Mouse (Mus musculus): ENCODE data around the gene Ppp2r2c. TPM values are rescaled to one million over a fixed set of nuclear protein-coding genes. Genes with fewer than 3 reads are reported as not detected.

The Ppp2r2c gene
- polyA plus RNA-seq, 1 experiment from 2014 or later = 0.40 TPM

DNA sequence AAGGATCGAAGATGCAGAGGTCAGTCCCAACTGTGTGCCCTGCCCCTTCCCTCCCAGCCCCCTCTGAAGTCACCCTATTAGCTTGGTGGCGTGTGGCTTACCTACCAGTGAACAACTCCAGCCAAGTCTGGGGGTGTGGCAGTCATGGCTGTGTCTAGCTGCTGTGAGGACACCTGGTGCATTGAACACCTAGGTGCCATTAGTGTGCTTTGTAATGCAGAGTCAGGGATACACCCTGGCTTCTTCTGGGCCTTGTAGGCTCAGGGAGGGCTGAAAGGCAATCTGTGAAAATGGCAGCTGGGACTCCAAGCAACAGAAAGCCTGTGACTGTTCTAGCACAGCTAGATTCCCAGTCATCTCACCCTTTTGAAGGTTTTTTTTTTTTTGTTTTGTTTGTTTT is 34.5 kb downstream of the Ppp2r2c start:
- no peak overlapping the region for H3K4me3 ChIP-seq (ENCODE audit: low read length)
- H3K9me3 ChIP-seq (ENCODE audit: control insufficient read depth, low read length) = no peaks in the 10 kb centered on the region
- H3K9ac ChIP-seq (ENCODE audit: low read depth, low read length) = no peak overlapping the region
- H3K4me2 ChIP-seq (ENCODE audit: low read depth, low read length) = no peak overlapping the region
- H3K27ac ChIP-seq (ENCODE audit: low read length) = no peak overlapping the region
- no peak for ATAC-seq
- no peaks in the 10 kb centered on the region for H3K27me3 ChIP-seq (replicated peaks; ENCODE audit: control insufficient read depth, insufficient read depth, low read length)
- H3K36me3 ChIP-seq (ENCODE audit: control insufficient read depth, insufficient read depth, low read length) = no peaks in the 10 kb centered on the region
- H3K4me1 ChIP-seq (ENCODE audit: control insufficient read depth, insufficient read depth, low read length) = no peaks in the 10 kb centered on the region
- WGBS = 64% methylated on average over 2 of the region's 2 CpGs

DNA sequence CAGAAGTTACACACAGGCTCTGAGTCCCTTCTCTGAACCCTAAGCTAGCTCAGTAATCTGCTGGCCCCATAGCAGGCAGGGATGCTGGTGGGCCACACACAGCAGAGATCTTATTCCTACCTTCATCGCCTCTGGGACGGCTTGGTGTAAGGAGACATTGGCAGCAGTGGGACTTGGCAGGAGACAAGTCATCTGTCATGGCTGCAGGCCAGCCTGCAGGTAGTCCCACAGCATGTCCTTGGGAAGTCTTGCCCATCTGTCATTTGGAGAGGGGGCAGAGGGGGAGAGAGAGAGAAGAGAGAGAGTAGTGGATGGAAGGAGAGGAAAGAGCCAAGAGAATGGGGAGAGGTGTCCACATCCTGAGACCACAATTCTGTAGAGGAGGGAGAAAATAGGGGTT is 35.8 kb downstream of the Ppp2r2c start:
- ATAC-seq = no peak
- Histone ChIP-seq H3K27ac (ENCODE audit: low read length) (no peak overlapping the region), H3K4me1 (ENCODE audit: control insufficient read depth, insufficient read depth, low read length) (no peaks in the 10 kb centered on the region), H3K9ac (ENCODE audit: low read depth, low read length) (no peak overlapping the region), H3K4me3 (ENCODE audit: low read length) (no peak overlapping the region), H3K4me2 (ENCODE audit: low read depth, low read length) (no peak overlapping the region), H3K36me3 (ENCODE audit: control insufficient read depth, insufficient read depth, low read length) (no peaks in the 10 kb centered on the region), H3K27me3 (replicated peaks; ENCODE audit: control insufficient read depth, insufficient read depth, low read length) (no peaks in the 10 kb centered on the region), H3K9me3 (ENCODE audit: control insufficient read depth, low read length) (no peaks in the 10 kb centered on the region)
- WGBS = 91% methylated on average over 2 of the region's 2 CpGs

DNA sequence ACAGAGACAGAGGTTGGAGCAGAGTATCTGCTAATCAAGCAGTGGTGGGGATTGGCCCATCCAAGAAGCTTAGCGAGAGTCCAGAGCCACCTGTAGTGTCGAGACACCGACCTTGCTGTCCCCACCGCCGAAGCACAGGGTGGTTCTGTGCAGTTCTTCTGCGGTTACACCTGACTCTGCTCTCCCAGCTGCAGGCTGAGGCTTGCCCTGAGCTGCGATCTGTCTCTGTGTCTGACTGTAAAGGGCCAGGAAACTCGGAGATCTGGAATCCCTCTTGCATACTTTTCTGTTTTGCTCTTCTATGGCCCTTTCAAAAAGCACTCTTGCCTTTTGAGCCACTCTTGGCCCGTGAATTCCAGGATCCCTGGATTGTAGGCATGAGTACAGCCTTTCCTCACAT is 36.4 kb downstream of the Ppp2r2c start:
- Histone ChIP-seq H3K27ac (ENCODE audit: low read length) (no peak overlapping the region), H3K4me3 (ENCODE audit: low read length) (no peak overlapping the region), H3K4me1 (ENCODE audit: control insufficient read depth, insufficient read depth, low read length) (no peaks in the 10 kb centered on the region), H3K9me3 (ENCODE audit: control insufficient read depth, low read length) (no peaks in the 10 kb centered on the region), H3K4me2 (ENCODE audit: low read depth, low read length) (no peak overlapping the region), H3K36me3 (ENCODE audit: control insufficient read depth, insufficient read depth, low read length) (no peaks in the 10 kb centered on the region), H3K9ac (ENCODE audit: low read depth, low read length) (no peak overlapping the region), H3K27me3 (replicated peaks; ENCODE audit: control insufficient read depth, insufficient read depth, low read length) (no peaks in the 10 kb centered on the region)
- ATAC-seq = no peak
- WGBS = 77% methylated on average over 9 of the region's 9 CpGs

DNA sequence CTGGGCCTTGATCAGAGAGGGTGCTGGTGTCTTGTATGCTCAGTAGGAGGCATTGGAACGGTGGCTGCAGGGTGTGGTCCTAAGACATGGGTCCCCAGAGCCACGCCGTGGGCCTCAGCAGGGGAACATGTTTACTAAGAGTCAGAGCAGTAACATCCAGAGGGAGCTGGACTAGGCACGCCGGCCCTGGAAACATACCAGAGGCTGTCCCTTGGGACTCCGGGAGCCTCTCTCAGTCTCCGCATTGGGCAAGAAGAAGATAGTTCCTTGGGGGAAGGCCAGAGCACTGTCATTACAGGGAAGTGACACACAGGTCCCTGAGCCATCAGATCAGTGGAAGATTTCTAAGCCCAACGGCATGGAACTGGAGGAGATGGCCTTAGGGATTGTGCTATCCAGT is 36.9 kb downstream of the Ppp2r2c start:
- Histone ChIP-seq H3K36me3 (ENCODE audit: control insufficient read depth, insufficient read depth, low read length) (no peaks in the 10 kb centered on the region), H3K9me3 (ENCODE audit: control insufficient read depth, low read length) (no peaks in the 10 kb centered on the region), H3K4me1 (ENCODE audit: control insufficient read depth, insufficient read depth, low read length) (no peaks in the 10 kb centered on the region), H3K27me3 (replicated peaks; ENCODE audit: control insufficient read depth, insufficient read depth, low read length) (no peaks in the 10 kb centered on the region), H3K4me3 (ENCODE audit: low read length) (no peak overlapping the region), H3K27ac (ENCODE audit: low read length) (no peak overlapping the region), H3K4me2 (ENCODE audit: low read depth, low read length) (no peak overlapping the region), H3K9ac (ENCODE audit: low read depth, low read length) (no peak overlapping the region)
- WGBS = 68% methylated on average over 8 of the region's 8 CpGs
- no peak for ATAC-seq

DNA sequence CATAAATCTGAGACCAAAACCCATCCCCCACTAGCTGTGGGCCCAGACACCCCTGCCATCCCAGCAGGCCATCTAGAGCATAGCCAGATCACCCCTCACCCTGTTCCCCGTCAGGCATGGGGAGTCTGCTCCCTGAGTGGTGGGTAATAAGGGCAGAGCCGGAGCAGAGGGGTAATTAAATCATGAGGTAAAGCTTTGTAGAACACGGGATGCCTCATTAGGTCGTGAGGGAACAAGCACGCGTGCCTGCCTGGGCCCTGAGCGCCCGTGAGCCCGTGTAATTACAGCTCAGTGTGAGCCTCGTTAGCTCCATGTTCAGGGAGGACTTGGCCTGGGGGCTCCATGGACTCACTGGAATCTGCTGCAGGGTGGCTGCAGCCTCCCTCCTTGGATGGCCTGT is 39.4 kb downstream of the Ppp2r2c start:
- Histone ChIP-seq H3K4me3 (ENCODE audit: low read length) (no peak overlapping the region), H3K4me2 (ENCODE audit: low read depth, low read length) (no peak overlapping the region), H3K4me1 (ENCODE audit: control insufficient read depth, insufficient read depth, low read length) (no peaks in the 10 kb centered on the region), H3K9ac (ENCODE audit: low read depth, low read length) (no peak overlapping the region), H3K36me3 (ENCODE audit: control insufficient read depth, insufficient read depth, low read length) (no peaks in the 10 kb centered on the region), H3K27me3 (replicated peaks; ENCODE audit: control insufficient read depth, insufficient read depth, low read length) (0 out of 2 replicates have a peak, but pooled peaks cover 3% of the 10 kb centered on the region), H3K27ac (ENCODE audit: low read length) (no peak overlapping the region), H3K9me3 (ENCODE audit: control insufficient read depth, low read length) (no peaks in the 10 kb centered on the region)
- no peak for ATAC-seq
- WGBS = 48% methylated on average over 10 of the region's 10 CpGs

DNA sequence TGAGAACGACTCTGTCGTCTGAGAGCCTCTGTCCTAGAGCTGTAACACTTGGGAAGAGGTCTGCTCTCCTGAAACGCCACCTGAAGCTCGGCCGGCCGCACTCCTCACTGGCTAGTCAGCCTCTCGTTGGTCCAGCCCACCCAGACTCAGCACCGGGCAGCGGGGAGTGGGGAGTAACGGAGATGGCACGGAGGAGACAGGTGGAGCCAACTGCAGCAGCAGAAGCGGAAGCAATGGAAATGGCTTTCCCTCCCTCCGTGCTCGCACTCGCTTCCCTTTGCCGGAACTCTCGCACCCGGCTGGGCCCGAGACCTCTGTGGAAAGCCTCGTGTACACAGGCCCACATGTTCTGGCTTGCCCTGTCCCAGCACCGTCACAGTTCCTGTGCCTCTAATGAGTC is 41.2 kb downstream of the Ppp2r2c start:
- Histone ChIP-seq H3K4me3 (ENCODE audit: low read length) (no peak overlapping the region), H3K27me3 (replicated peaks; ENCODE audit: control insufficient read depth, insufficient read depth, low read length) (0 out of 2 replicates have a peak, but pooled peaks cover 3% of the 10 kb centered on the region), H3K9ac (ENCODE audit: low read depth, low read length) (no peak overlapping the region), H3K4me2 (ENCODE audit: low read depth, low read length) (no peak overlapping the region), H3K9me3 (ENCODE audit: control insufficient read depth, low read length) (no peaks in the 10 kb centered on the region), H3K27ac (ENCODE audit: low read length) (no peak overlapping the region), H3K4me1 (ENCODE audit: control insufficient read depth, insufficient read depth, low read length) (no peaks in the 10 kb centered on the region), H3K36me3 (ENCODE audit: control insufficient read depth, insufficient read depth, low read length) (no peaks in the 10 kb centered on the region)
- ATAC-seq = no peak
- 84% methylated on average over 21 of the region's 21 CpGs for WGBS

DNA sequence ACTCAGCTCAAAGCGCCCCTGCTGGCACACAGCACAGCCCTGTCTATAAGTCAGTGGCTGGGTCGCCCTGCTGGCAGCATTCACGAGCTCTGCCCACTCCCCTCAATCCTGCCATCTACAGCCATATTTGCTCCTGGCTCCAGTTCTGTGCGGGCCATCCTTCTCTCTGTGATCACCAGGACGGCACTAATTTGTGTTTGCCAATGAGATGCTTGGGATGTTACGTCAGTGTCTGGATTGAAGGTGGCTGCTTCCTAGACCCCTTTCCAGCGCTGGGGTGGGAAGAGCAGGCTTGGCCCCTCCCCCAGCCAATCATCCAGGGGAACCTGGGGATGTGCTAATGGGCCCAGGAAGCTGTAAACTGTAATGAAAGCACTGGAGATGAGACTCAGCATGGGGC is 42.7 kb downstream of the Ppp2r2c start:
- H3K4me3 ChIP-seq (ENCODE audit: low read length) = no peak overlapping the region
- H3K4me2 ChIP-seq (ENCODE audit: low read depth, low read length) = no peak overlapping the region
- WGBS = 16% methylated on average over 7 of the region's 7 CpGs
- no peaks in the 10 kb centered on the region for H3K4me1 ChIP-seq (ENCODE audit: control insufficient read depth, insufficient read depth, low read length)
- H3K9me3 ChIP-seq (ENCODE audit: control insufficient read depth, low read length) = no peaks in the 10 kb centered on the region
- H3K27ac ChIP-seq (ENCODE audit: low read length) = no peak overlapping the region
- 0 out of 2 replicates have a peak, but pooled peaks cover 3% of the 10 kb centered on the region for H3K27me3 ChIP-seq (replicated peaks; ENCODE audit: control insufficient read depth, insufficient read depth, low read length)
- no peak overlapping the region for H3K9ac ChIP-seq (ENCODE audit: low read depth, low read length)
- H3K36me3 ChIP-seq (ENCODE audit: control insufficient read depth, insufficient read depth, low read length) = no peaks in the 10 kb centered on the region
- no peak for ATAC-seq

DNA sequence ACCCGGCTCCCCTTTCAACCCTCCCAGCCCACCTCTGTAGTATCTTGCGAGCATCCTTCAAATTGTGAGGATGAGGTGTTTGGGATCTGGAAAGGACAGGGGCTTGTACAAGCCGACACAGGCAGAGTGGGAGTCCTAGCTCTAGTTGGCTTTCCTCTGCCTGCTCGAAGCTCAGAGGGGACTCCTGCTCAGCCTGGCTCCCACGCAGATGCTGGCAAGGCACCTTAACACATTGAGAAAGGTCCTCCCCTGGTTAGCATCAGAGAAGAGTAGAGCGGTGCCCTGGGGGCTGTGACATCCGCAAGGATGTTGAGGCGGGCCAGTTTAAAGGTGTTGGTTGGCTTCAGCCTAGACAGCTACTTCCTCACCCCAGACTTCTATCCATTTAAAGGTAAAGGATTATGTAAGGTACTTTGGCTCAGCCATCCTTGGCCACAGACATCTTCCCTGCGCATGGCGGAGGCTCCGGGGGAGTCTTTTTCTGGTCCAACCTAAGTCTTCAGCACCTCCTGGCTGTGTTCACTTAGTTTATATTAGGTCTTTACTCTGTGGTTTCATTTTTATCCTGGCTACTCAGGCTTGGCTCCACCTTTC is 43.5 kb downstream of the Ppp2r2c start:
- WGBS = 66% methylated on average over 11 of the region's 11 CpGs
- Histone ChIP-seq H3K4me3 (ENCODE audit: low read length) (no peak overlapping the region), H3K4me1 (ENCODE audit: control insufficient read depth, insufficient read depth, low read length) (no peaks in the 10 kb centered on the region), H3K9ac (ENCODE audit: low read depth, low read length) (no peak overlapping the region), H3K27me3 (replicated peaks; ENCODE audit: control insufficient read depth, insufficient read depth, low read length) (0 out of 2 replicates have a peak, but pooled peaks cover 3% of the 10 kb centered on the region), H3K27ac (ENCODE audit: low read length) (no peak overlapping the region), H3K9me3 (ENCODE audit: control insufficient read depth, low read length) (no peaks in the 10 kb centered on the region), H3K36me3 (ENCODE audit: control insufficient read depth, insufficient read depth, low read length) (no peaks in the 10 kb centered on the region), H3K4me2 (ENCODE audit: low read depth, low read length) (no peak overlapping the region)
- no peak for ATAC-seq

DNA sequence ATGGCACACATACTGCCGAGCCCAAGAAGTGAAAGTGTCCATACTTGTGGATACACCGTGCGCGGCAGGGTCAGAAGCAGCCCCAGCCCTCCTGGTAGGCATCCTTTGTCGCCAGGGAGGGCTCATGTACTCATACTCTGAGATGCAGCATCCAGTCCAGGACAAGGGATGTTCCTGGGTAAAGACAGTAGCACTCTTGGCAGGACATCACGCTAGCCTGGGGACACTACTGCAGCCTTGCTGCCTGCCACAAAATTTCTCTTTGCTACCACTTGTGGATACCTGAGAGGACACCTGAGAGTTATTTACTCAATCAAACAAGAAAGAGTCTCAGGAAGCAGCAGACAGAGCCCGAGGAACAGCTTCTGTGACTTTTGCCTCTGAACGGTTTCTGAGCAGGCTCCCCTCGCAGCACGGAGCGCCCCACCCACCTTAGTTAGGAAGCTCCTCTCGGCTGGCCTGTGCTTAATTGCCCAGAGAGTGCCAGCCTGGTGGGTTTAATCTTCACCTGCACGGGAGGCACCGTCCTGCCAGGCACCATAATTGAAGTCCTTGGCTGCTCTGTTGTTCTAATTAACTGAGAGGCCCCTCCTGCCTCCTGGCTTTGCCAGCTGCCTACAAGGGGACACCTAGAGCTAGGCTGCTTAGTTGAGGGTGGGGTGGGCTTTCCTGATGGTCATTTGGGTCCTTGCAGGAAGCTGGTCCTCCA is 44.4 kb downstream of the Ppp2r2c start:
- Histone ChIP-seq H3K27me3 (replicated peaks; ENCODE audit: control insufficient read depth, insufficient read depth, low read length) (0 out of 2 replicates have a peak, but pooled peaks cover 3% of the 10 kb centered on the region), H3K4me2 (ENCODE audit: low read depth, low read length) (no peak overlapping the region), H3K9ac (ENCODE audit: low read depth, low read length) (no peak overlapping the region), H3K36me3 (ENCODE audit: control insufficient read depth, insufficient read depth, low read length) (no peaks in the 10 kb centered on the region), H3K4me3 (ENCODE audit: low read length) (no peak overlapping the region), H3K27ac (ENCODE audit: low read length) (no peak overlapping the region), H3K9me3 (ENCODE audit: control insufficient read depth, low read length) (no peaks in the 10 kb centered on the region), H3K4me1 (ENCODE audit: control insufficient read depth, insufficient read depth, low read length) (no peaks in the 10 kb centered on the region)
- 57% methylated on average over 14 of the region's 14 CpGs for WGBS
- ATAC-seq = no peak
